Comparison of ENCODE assay signal across 19 mouse cellular contexts in the genomic region with DNA sequence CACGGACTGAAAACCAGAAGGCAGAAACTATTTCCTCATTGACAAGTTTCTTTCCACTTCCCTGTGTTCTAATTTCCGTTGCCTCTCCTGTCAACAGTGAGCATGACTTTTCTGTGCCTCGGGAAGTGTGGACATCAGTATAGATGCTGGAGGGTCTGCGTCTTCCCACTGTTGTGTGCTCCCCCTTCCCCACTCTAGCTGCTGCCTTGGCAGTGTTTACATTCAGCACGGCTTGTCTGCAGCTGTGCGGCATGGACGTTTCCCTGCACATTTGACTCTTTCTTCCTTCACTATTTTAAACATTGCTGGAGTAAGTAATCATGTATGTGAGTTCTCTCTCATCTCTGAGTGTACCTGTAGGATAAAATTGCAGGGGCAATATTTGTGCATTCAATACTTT. TPM values are rescaled to one million over a fixed set of nuclear protein-coding genes. Genes with fewer than 3 reads are reported as not detected.
A peak's percentile ranks its signal among the peaks of the same experiment; 100 is the strongest.
DNase-seq lines count a peak whose midpoint lies in the region; ATAC-seq lines count a peak whose summit lies in the region.
"Had no signal": no experiment of that assay in that cellular context is flagged by ENCODE, and none has a peak within 500 bp of the region (broad histone marks: within the 10 kb centered on the region; RNA-seq: fewer than 3 reads in every experiment).

No protein-coding gene starts in this region.

- DNase-seq in embryonic facial prominence, embryonic 10.5 days (ENCODE audit: low spot score): no peak
- no peak for DNase-seq in lung, postnatal 14 days
- DNase-seq in frontal cortex, postnatal 25 days (ENCODE audit: low spot score in 2 of 2): no peak
- DNase-seq in midbrain, embryonic 14.5 days: no peak
- DNase-seq: adrenal gland, postnatal 10 days; cerebellum, adult 11 months; cerebellum, adult 8-10 months; cerebellum, postnatal 14 days; gastrocnemius, adult 2 months; gastrocnemius, postnatal 36 days; heart, adult 11 months; heart, postnatal 36 days had no signal

- no peak overlapping the region for H3K27ac ChIP-seq in embryonic facial prominence, embryonic 13.5 days
- H3K27ac ChIP-seq in embryonic facial prominence, embryonic 10.5 days (replicated peaks): no peak overlapping the region
- peak overlapping the region; percentile 66 for H3K27ac ChIP-seq in lung, embryonic 16.5 days (ENCODE audit: low read length)
- no peak overlapping the region for H3K27ac ChIP-seq in stomach, embryonic 15.5 days
- no peak overlapping the region for H3K27ac ChIP-seq in midbrain, embryonic 14.5 days (replicated peaks; ENCODE audit: low read depth, low read length)
- H3K27ac ChIP-seq: forebrain, embryonic 12.5 days; gastrocnemius, adult 2 months; heart, embryonic 13.5 days; hindbrain, embryonic 15.5 days had no signal

- WGBS in embryonic facial prominence, embryonic 13.5 days: 38% methylated on average over 7 of the region's 7 CpGs
- 62% methylated on average over 7 of the region's 7 CpGs for WGBS in embryonic facial prominence, embryonic 10.5 days
- WGBS in lung, embryonic 16.5 days: 16% methylated on average over 7 of the region's 7 CpGs
- 15% methylated on average over 7 of the region's 7 CpGs for WGBS in stomach, embryonic 15.5 days
- WGBS in midbrain, embryonic 14.5 days: 74% methylated on average over 7 of the region's 7 CpGs

- H3K4me3 ChIP-seq in embryonic facial prominence, embryonic 13.5 days: no peak overlapping the region
- H3K4me3 ChIP-seq in embryonic facial prominence, embryonic 10.5 days: no peak overlapping the region
- no peak overlapping the region for H3K4me3 ChIP-seq in lung, embryonic 16.5 days (ENCODE audit: low read length)
- no peak overlapping the region for H3K4me3 ChIP-seq in stomach, embryonic 15.5 days (replicated peaks)
- H3K4me3 ChIP-seq in midbrain, embryonic 14.5 days (replicated peaks; ENCODE audit: low read depth, low read length): no peak overlapping the region
- H3K4me3 ChIP-seq: forebrain, embryonic 12.5 days; gastrocnemius, adult 2 months; heart, embryonic 13.5 days; hindbrain, embryonic 15.5 days had no signal

- no peaks in the 10 kb centered on the region for H3K36me3 ChIP-seq in embryonic facial prominence, embryonic 13.5 days
- H3K36me3 ChIP-seq in embryonic facial prominence, embryonic 10.5 days (replicated peaks): no peaks in the 10 kb centered on the region
- no peaks in the 10 kb centered on the region for H3K36me3 ChIP-seq in lung, embryonic 16.5 days (ENCODE audit: control insufficient read depth, insufficient read depth, low read length)
- no peaks in the 10 kb centered on the region for H3K36me3 ChIP-seq in stomach, embryonic 15.5 days
- no peaks in the 10 kb centered on the region for H3K36me3 ChIP-seq in midbrain, embryonic 14.5 days (ENCODE audit: control insufficient read depth, insufficient read depth, low read length)
- H3K36me3 ChIP-seq: forebrain, embryonic 12.5 days; heart, embryonic 13.5 days; hindbrain, embryonic 15.5 days had no signal

- H3K9me3 ChIP-seq in embryonic facial prominence, embryonic 13.5 days: no peaks in the 10 kb centered on the region
- no peaks in the 10 kb centered on the region for H3K9me3 ChIP-seq in embryonic facial prominence, embryonic 10.5 days
- no peaks in the 10 kb centered on the region for H3K9me3 ChIP-seq in lung, embryonic 16.5 days (ENCODE audit: control insufficient read depth, low read length)
- H3K9me3 ChIP-seq in stomach, embryonic 15.5 days: no peaks in the 10 kb centered on the region
- H3K9me3 ChIP-seq in midbrain, embryonic 14.5 days (ENCODE audit: control insufficient read depth, low read length): no peaks in the 10 kb centered on the region
- H3K9me3 ChIP-seq: forebrain, embryonic 12.5 days; heart, embryonic 13.5 days; hindbrain, embryonic 15.5 days had no signal

- no peaks in the 10 kb centered on the region for H3K27me3 ChIP-seq in embryonic facial prominence, embryonic 13.5 days
- no peaks in the 10 kb centered on the region for H3K27me3 ChIP-seq in embryonic facial prominence, embryonic 10.5 days (replicated peaks; ENCODE audit: low read depth, poor library complexity, severe bottlenecking)
- no peaks in the 10 kb centered on the region for H3K27me3 ChIP-seq in lung, embryonic 16.5 days (ENCODE audit: control insufficient read depth, insufficient read depth, low read depth, low read length)
- no peaks in the 10 kb centered on the region for H3K27me3 ChIP-seq in stomach, embryonic 15.5 days (replicated peaks)
- H3K27me3 ChIP-seq in midbrain, embryonic 14.5 days (ENCODE audit: control insufficient read depth, insufficient read depth, low read length): no peaks in the 10 kb centered on the region
- H3K27me3 ChIP-seq: forebrain, embryonic 12.5 days; heart, embryonic 13.5 days; hindbrain, embryonic 15.5 days had no signal

- peaks cover 3% of the 10 kb centered on the region; the same call in 1 of the 2 replicates for H3K4me1 ChIP-seq in embryonic facial prominence, embryonic 13.5 days
- 0 out of 2 replicates have a peak, but pooled peaks cover 6% of the 10 kb centered on the region for H3K4me1 ChIP-seq in embryonic facial prominence, embryonic 10.5 days
- no peaks in the 10 kb centered on the region for H3K4me1 ChIP-seq in lung, embryonic 16.5 days (replicated peaks; ENCODE audit: control insufficient read depth, insufficient read depth, low read length)
- H3K4me1 ChIP-seq in stomach, embryonic 15.5 days: no peaks in the 10 kb centered on the region
- no peaks in the 10 kb centered on the region for H3K4me1 ChIP-seq in midbrain, embryonic 14.5 days (ENCODE audit: control insufficient read depth, insufficient read depth, low read length)
- H3K4me1 ChIP-seq: forebrain, embryonic 12.5 days; heart, embryonic 13.5 days; hindbrain, embryonic 15.5 days had no signal

- 0 out of 2 replicates have a peak overlapping the region, but pooled peaks have one; percentile 27 for H3K9ac ChIP-seq in embryonic facial prominence, embryonic 13.5 days
- peak overlapping the region; percentile 10; the same call in 1 of the 2 replicates for H3K9ac ChIP-seq in lung, embryonic 16.5 days (ENCODE audit: low read length)
- no peak overlapping the region for H3K9ac ChIP-seq in stomach, embryonic 15.5 days
- no peak overlapping the region for H3K9ac ChIP-seq in midbrain, embryonic 14.5 days (replicated peaks; ENCODE audit: low read length)
- H3K9ac ChIP-seq: forebrain, embryonic 12.5 days; heart, embryonic 13.5 days; hindbrain, embryonic 15.5 days had no signal

- H3K4me2 ChIP-seq in embryonic facial prominence, embryonic 13.5 days: peak overlapping the region; percentile 30
- H3K4me2 ChIP-seq in lung, embryonic 16.5 days (ENCODE audit: low read depth, low read length): peak overlapping the region; percentile 15; the same call in 1 of the 2 replicates
- H3K4me2 ChIP-seq in stomach, embryonic 15.5 days: peak overlapping the region; percentile 17
- no peak overlapping the region for H3K4me2 ChIP-seq in midbrain, embryonic 14.5 days (ENCODE audit: low read length)
- H3K4me2 ChIP-seq: forebrain, embryonic 12.5 days; heart, embryonic 13.5 days; hindbrain, embryonic 15.5 days had no signal

- ATAC-seq in embryonic facial prominence, embryonic 13.5 days (ENCODE audit: insufficient number of reproducible peaks, insufficient read depth, low FRiP score, low TSS enrichment, low read depth): no peak
- ATAC-seq in lung, embryonic 16.5 days (ENCODE audit: low read depth): peak; percentile 74
- ATAC-seq in stomach, embryonic 15.5 days (ENCODE audit: insufficient read depth, low FRiP score, low read depth): no peak
- no peak for ATAC-seq in midbrain, embryonic 14.5 days (ENCODE audit: low FRiP score, low TSS enrichment)
- ATAC-seq: forebrain, embryonic 16.5 days had no signal

RNA-seq across cellular contexts. Expression of a gene that starts 59.4 kb away (rescaled TPM):
- 28.6 and 33.1 TPM in 2 replicates for polyA plus RNA-seq in embryonic facial prominence, embryonic 13.5 days (2015; fragmentation: Nextera tagmentation; extraction: Ambion mirVana)
- polyA plus RNA-seq in embryonic facial prominence, embryonic 10.5 days (2016; fragmentation: Nextera tagmentation; extraction: Ambion mirVana): 26.4 and 27.7 TPM in 2 replicates
- polyA plus RNA-seq in lung, embryonic 16.5 days (2015; fragmentation: Nextera tagmentation; extraction: Ambion mirVana): 38.4 and 40.0 TPM in 2 replicates
- 16.7 and 17.9 TPM in 2 replicates for polyA plus RNA-seq in stomach, embryonic 15.5 days (2015; fragmentation: Nextera tagmentation; extraction: Ambion mirVana)
- 26.2 and 33.4 TPM in 2 replicates for polyA plus RNA-seq in midbrain, embryonic 14.5 days (2014; fragmentation: Nextera tagmentation; extraction: Ambion mirVana)

Comparison
In these comparisons a context has a peak if more than half of its experiments do, and no peak if none do; other contexts are left out.
1. H3K9ac ChIP-seq: peak in embryonic facial prominence, embryonic 13.5 days (single experiment) and lung, embryonic 16.5 days (single experiment); none in stomach, embryonic 15.5 days (single experiment) and midbrain, embryonic 14.5 days (single experiment).